Mouse (Mus musculus) left cerebral cortex, adult 8-10 months (tissue): ENCODE measurements around the gene Smug1. TPM values are rescaled to one million over a fixed set of nuclear protein-coding genes. Genes with fewer than 3 reads are reported as not detected.

ENCODE experiments used
- DNase-seq, 2 experiments: peaks; one replicate each; pipeline ENCODE4 v3.0.0; 2022; ENCODE audit warnings: low spot score in 2 of 2
- total RNA-seq, 4 experiments: library from RNA; stranded (reverse); gene quantifications; 2 replicates each; pipeline ENCODE4 v1.2.4; 2022

Smug1 gene
- total RNA-seq, 4 experiments from 2014 or later: 18.9 to 24.5 (median 19.8) TPM

DNA sequence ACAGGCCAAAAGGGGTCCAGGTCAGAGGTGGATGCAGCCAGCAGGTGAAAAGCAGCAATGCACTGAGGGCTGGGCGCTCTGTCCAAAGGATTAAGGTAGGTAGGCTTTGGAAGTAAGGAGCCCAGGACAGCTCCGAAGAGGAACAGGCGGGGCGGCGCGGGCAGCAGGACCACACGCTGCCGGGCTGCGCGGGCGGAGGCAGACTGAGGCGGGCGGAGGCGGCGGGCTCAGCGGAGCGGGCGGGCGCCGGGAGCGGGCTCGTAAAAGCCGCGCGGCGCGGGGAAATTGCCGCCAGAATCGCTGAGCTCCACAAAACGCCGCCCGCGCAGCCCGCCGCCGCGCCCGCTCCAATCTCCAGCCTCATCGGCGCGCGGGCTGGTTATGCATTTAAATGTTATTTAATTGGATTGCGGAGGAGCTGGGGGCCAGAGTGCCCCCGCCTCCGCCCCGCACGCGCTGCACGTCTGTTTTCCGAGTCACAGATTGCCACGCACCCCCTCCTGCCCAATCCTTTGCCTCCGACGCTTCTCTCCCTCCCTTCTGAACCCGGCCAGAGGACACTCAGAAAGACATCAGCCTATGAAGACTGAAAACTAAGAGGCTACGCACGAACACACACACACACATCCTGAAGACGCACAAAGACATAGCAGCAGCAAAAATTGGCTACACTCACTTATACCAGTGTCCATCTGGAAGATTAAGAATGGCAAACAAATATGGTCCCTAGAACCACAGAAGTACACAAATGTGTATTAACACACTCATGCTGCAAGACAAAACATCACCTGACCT, 20.1 kb downstream of the Smug1 start:
- DNase-seq: peak in 1 of 2 experiments; percentile 67

DNA sequence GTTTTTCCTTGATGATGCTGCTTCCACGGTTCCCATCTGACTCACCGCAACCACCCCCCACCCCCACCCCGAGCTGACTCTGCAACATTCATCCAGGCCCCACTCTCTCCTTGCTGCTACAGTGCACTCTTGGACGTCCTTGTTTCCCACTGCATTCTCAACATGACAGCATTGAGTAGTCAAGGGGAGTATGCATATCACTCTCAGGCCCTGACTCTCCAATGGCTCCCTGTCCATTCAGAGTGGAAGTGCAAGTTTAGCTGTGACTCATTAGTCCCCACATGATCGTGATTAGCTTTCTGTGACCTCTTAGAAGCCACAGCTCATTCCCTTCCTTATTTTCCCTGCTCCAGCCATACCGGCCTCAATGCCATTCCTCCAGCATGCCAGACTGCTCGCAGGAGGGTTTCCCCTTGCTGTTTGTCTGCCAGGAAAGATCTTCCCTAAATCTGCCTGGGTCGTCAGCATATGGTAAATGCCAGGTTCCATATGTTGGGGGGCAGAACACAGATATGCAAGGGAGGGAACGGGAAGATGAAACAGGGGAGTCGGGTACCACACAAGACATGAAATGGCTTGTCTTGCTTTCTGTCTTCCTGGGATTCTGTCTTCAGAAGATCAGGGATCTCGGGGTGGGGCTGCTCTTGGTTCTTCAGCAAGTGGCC, 21.1 kb downstream of the Smug1 start:
- no peak for DNase-seq

DNA sequence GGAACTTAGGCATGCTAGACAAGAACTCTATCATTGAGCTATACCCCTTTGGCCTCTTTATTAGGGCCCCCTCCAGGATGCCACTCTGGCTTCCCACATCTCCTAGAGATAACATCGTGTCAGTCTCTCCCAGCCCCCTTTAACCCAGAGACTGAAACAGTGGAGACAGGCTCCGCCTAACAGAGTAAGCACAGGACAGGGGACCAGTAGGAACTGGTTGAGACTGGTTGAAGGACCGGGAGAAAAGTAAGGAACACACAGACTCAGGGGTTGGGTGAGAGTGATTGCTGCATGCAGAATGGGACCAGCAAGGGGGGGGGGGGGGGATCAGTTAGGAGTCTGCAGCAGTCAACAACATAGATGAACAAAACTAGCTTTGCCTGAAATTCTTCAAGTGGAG, 22.7 kb downstream of the Smug1 start:
- no peak for DNase-seq

DNA sequence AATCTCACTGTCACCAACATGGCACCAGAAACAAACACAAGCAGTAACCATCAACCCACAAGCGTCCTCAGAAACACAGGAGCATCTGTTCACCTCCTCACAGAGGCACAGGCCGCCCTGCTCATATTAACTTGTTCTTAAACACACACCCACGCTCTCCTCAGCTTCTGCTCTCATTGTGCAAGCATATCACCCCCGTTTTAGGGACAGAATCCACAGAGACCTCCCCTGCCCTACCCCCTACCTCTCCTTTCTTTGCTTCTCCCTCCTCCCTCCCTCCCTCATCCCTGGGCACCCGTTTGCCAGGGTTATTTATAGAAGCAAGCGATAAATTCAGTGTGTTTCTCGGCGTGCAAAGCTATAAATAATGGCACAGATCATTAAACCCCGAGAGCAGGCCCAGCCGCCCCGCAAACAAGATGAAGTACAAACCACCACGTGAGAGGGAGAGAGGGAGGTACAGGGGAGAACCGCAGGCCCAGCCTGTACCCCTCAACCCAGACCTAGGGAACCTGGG, 31.4 kb downstream of the Smug1 start:
- peak; percentile 25 to 77 for DNase-seq

DNA sequence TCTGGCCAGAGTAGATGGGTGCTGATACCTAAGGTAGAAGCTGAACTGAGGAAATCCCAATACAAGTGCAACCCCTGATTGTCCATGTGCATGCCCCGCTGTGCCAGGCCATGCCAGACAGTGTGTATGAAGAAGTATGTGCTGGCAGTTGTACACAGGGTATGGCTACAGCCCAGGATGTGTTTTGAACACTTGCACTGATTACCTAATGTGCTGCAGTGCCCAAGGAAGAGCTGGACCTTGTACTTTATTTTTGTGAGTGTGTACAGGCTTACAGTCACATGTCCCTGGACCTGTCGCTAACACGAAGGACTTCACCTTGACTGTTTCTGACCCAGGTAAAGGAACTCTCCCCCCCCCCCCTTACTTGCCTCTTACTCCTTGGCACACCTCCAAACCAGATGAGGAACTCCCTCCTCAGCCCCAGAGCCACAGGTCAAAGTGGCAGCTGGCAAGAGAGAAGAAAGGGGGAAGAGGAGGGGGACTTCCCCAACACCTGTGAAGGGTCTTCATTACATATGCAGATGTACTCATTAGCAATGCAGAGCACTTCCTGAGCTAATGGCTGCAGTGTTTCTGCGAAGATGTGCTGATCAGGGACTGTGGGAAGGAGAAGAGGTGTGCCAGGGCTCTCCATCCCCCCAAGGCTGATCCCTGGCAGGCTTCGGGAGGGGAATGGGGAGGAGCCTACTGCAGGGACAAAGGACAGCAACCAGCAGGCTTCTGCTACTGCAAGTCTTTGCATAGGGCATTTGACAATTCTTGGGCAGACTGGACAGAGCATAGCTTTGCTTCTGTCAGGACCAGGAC, 32.4 kb downstream of the Smug1 start:
- DNase-seq: no peak

DNA sequence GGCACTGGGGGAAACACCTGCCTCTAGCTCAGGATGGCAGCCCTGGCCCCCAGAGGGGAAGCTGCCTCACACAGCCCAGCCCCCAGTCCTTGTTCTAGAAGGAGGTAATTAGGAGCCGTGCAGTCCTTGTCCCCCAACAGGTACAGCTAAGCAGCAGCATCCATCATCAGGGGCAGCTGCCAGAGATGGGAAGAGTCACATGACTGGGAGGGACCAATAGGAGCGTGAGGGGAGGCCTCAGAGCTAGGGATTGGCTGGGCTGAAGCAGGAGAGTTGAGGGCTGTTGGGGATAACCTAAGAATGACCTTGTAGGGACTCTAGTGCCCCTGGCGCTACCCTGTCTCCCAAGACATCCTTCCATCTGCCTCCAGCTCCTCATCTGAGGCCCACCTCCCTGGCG, 33.1 kb downstream of the Smug1 start:
- DNase-seq: no peak

DNA sequence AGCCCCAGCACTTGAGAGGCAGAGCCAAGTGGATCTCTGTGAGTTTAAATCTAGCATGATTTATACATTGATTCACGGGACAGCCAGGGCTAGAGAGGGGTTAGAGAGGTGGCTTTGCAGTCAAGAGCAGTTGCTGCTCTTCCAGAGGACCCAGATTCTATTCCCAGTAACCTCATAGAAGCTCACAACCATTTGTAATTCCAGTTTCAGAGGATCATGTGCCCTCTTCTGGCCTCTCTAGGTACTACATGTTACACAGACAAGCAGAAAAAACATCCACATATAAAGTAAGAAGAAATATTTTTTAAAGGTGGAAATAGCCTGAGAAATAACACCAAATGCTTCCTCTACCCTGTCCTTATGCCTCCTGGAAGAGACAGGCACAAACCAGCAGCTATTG, 36.2 kb downstream of the Smug1 start:
- DNase-seq: no peak

DNA sequence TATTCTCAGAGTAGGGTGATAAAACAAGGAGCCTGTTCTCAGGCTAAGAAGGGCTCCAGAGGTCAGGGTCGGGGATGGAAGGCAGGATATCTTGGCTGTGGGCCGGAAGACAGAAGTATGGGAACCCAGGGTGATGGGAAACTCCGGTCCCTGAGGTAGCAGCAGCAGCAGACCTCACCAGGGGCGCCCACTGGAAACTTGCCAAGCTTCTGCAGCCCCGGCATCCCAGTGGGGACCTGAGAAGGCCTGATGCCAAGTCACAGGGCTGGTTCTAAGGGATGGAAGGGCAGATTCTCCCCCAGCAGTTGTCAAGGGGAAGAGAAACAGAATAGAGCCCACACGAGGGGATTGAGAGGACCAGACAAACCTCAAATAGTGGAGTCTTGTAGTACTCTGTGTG, 37.6 kb downstream of the Smug1 start:
- DNase-seq: no peak

DNA sequence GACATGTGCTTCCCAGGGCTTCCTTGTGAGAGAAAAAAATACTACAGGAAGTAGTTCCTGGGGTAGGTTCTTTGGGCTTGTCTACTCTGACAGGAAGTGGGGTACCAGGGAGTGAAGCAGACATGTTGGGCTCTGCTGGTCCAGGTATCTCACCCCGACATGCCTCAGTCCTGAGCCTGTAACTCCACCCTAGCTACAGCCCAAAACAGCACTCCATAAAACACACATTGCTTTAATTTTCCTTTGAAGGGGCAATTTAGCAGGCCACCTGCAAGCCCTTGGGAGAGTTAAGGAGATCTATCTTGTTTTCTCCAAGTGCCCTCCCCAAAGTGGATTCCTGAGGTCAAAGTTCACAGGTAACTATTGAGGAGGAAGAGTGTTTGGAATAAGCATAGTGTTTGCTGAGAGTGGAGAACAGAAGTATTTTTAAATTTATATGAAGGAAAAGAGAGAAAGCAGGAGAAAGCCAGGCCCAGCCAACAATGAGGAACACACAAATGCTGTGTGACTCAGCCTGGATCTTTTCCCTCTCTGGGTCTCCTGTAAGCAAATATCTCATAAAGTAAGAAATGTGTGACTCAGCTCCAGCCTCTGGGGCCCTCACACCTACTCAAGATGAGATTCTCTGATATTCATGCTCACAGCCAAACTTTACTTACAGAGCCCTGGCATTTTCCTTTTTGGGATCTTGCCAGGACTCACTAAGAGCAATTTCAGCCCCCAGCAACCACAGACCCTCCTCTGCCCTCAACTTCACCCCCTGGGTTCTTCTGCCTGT, 38.6 kb downstream of the Smug1 start:
- DNase-seq: no peak

DNA sequence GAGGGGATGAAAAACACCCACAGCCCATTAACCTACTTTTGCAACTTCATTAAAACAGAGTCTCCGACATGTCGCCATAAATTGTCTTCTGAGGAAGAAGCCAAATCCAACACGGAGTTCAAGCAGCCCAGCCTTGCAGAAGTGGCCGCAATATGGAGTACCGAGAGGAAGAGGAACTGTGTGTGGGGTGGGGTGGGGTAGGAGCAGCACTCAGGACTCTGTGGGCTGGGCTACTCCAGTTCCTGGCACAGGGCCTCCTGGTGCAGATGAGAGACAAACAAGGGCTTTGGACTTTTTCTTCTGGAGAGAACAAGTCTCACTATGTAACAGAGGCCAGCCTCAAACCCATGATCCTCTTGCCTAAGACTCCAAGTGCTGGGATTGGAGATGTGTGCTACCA, 40.9 kb downstream of the Smug1 start:
- no peak for DNase-seq

DNA sequence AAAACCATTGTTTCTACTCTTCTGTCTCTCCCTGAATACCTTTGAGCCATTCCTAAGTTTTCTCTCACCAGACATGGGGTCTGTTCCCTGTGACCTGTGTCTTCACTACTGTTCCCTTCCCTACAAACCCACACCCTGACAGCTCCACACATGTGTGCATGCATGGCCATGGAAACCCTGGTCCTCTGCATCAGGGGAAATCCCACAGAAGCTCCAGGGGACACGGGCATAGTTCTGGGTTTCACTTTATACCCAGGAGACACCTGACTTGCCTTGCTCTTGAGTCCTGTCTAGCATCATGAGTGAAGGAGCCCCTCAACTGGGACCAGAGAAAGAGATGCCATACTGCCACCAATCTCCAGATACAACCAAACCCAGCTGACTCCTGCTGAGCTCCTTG, 42.6 kb downstream of the Smug1 start:
- no peak for DNase-seq

DNA sequence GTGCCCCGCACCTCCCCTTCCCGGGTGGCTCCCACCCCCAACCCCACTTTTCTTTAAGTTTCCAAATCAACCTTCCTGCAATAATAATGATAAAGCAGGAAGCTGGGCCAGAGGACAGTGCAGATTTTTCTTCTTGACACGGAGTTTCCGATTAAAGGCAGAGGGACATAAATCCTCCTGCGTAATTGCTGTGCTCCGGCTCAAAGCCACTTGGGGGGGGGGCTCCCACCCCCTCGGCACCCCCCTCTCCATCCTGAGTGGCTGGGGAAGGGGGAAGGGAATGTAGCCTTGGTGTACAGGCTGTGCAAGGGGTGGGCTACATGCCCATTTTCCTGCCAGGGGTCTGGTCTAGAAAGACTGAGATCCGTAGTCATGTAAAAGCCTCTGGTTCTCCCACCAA, 43.5 kb downstream of the Smug1 start:
- DNase-seq: no peak

DNA sequence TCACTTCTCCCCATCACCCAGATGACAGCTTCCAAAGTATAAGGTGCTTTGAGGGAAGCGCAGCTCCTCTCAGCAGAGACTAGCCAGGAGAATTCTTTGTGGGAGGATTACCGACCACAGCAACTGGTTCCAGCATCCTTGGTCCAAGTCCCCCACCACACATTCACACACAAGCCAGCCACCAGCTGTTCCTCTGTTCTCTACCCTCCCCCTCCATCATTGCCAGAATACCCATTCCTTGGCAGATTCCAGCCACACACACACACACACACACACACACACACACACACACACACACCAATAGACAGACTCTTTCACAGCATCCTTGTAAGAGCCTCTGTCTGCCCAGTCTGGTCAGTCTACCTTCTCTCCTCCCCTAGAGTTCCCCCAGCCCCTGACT, 44.5 kb downstream of the Smug1 start:
- no peak for DNase-seq

DNA sequence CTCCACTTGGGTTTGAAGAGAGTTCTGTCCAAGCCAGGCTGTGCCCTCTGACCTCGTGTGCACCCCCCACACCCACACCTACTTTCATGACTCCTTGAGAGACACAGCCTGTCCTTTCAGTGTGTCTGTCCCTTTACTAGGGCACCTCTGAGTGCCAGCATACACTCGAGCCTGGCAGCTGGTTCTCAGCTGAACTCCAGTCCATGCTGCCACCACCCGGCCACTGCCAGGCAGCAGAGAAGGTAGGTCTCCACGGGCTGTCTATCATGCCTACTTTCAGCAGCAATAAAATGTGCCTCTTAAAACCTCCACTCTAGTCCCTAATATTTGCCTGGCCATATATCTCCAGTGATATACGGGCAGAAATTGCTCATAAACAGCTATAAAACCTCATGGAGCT, 45.5 kb downstream of the Smug1 start:
- no peak for DNase-seq

DNA sequence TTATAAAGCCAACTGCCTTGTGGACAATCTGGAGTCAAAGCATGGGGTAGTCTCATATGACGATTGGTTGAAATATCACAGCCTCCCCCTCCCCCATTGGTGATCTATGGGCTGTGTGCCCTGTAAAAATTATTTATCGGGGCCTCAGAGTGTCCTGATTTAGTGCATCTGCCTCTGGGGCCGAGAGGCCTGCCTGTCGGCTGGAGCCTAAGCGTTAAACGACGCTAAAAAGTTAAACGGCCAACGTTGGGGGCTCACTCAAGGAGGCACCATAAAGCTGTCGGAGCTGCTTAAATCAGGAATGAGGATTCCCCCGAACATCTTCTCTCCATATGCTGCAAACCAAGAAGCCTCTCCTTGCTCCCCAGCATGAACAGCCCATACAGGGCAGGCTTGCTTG, 46.3 kb downstream of the Smug1 start:
- DNase-seq: no peak

DNA sequence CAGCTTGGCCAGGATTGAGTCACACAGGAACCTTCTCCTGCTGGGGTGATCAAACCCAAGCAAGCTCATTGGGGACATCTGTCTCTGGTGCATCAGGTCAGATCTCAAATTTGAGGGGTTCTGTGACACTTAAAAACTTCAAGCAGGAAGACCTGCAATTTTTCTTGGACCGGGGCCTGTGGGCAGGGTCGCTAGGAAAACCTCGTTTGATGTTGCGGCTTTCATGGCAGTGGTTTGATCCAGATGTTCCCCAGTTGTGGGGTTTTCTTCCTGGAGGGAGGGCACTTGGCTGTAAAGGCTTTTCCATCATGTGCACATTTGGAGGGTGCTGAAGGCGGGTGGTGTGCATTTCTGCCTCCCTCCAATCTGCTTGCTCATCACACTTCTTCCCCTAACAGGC, 51.2 kb downstream of the Smug1 start:
- DNase-seq: no peak

DNA sequence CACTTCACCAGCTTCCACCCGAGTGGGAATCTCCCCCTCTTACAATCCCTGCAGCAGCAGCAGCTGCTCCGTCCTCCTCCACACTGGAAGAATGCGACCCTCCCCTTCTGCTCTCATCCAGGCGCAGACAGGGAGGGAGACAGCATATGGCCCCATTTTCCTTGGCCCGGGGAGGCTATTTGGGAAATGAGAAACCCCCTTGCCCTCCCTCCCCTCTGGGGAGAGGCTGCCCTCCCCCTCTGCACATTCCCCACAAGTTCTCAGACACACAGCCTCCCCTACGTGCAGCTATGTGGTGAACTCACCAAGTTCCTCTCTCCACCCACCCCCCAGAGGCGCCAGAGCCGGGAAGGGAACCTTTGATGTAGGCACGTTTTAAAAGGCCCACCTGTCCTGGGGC, 51.6 kb downstream of the Smug1 start:
- DNase-seq: no peak

DNA sequence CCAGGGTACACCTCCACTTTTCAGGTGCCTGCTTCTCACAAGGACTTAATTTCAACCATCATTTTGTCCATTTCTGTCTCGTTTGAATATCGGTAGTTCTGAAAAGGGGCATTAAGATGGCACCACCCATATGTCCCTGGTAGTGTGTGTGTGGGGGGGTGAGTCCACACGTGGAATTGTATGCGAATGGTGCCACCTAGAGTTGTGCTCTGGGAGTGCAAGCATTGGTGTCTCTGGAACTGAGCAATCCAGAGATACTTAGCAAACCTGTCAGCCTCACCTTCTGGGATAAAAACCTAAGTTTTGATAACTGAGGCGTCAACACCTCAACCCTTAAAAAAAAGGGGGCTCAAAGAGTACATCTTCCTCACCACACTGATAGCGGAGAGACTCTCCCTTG, 53.8 kb downstream of the Smug1 start:
- DNase-seq: no peak

DNA sequence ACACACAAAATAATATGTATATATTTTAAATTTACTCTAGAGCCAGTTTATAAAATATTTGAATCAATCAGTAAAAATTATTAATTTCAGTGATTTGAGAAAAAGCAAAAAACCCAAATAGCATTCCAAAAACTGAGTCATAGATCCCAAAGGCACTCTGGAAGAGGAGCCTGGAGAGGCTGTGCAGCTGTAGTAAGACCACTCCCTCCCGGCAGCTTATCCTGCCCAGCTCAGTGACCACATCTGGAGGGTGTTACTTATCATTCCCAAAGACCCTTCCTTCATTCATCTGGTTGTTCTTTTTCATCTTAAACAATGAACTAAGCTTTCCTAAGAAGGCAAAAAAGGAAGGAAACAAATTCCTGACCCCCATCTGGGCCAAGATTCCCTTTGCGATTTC, 54.6 kb downstream of the Smug1 start:
- DNase-seq: no peak

DNA sequence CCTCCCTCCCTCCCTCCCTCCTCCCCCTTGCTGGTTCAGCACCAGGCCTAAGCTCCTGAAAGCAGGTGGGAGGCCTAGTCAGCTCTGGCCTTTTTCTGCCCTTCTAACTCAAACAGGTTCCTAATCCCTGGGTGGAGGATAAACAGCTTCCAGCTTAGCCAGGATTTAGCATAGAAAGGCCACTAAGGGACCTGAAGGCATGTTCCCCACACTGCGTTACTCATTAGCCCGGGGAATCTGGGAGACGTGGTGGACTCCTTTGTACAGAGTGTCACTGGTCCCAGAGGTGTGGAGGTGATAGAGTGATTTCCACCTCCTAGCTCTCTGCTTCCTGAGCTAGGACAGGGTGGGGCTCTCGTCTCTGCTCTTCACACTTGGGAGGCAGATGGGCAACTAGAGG, 57.0 kb downstream of the Smug1 start:
- DNase-seq: no peak

DNA sequence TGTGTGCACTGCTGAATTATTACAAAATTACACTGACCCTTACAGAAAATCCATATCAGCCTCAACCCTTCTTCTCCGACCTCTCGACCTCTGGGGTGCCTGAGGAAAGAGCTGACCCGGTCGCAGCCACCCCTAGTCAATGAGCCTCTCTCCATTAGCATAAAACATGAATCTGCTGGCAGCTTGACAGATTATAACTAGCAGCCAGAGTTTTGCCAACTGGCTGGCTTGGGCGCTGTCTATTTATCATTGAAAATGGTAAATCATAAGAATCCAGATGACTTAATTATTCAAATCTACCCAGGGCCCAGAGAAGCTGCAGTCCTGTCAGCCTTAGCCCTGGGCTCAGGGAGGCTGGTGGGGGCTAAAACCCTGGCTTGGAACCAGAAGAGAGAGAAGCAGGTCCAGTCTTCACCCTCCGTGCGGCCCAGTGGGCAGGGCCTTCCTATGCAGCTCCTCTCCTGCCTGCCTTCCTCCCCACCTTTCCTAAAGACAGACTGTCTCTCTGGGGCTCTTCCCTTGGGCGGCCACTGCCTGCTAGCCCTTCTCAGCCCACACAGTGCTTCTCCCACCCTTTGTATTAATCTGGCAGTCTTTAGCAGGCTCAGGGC, 58.7 kb downstream of the Smug1 start:
- no peak for DNase-seq
